Mouse (Mus musculus) small intestine, adult 2 months (tissue): ENCODE measurements around the gene Usp4. TPM values are rescaled to one million over a fixed set of nuclear protein-coding genes. Genes with fewer than 3 reads are reported as not detected.

Source experiments
- H3K27ac ChIP-seq: fragments of 200-500 bp; 2 replicates; pipeline ENCODE4 v1.5.1; 2012; ENCODE audit warnings: low read depth, low read length, control low read depth, inconsistent platforms; ENCODE audit not compliant: insufficient read depth
- H3K27me3 ChIP-seq: fragments of 200-500 bp; 2 replicates; pipeline ENCODE4 v1.6.1; 2012; ENCODE audit warnings: mild to moderate bottlenecking, moderate library complexity, low read length, inconsistent platforms; ENCODE audit not compliant: control insufficient read depth, insufficient read depth
- H3K36me3 ChIP-seq: fragments of 200-500 bp; 2 replicates; pipeline ENCODE4 v1.6.1; 2012; ENCODE audit warnings: mild to moderate bottlenecking, low read length, control low read depth, inconsistent platforms; ENCODE audit not compliant: control insufficient read depth, insufficient read depth
- H3K4me1 ChIP-seq: fragments of 200-500 bp; 2 replicates; pipeline ENCODE4 v1.6.1; 2012; ENCODE audit warnings: low read length, inconsistent platforms, mixed read lengths; ENCODE audit not compliant: control insufficient read depth, insufficient read depth, insufficient read length
- H3K4me3 ChIP-seq: fragments of 200-500 bp; 2 replicates; pipeline ENCODE4 v1.5.1; 2012; ENCODE audit warnings: low read depth, mild to moderate bottlenecking, control low read depth, inconsistent platforms, low read length, moderate library complexity
- CTCF ChIP-seq: fragments of 200-500 bp; IDR thresholded peaks from 2 replicates; pipeline ENCODE4 v1.5.1; 2012; ENCODE audit warnings: low read depth, mild to moderate bottlenecking, control low read depth, inconsistent platforms, low read length, moderate library complexity, mixed read lengths; ENCODE audit not compliant: insufficient replicate concordance, insufficient read length; ENCODE audit errors: extremely low read depth
- POLR2A ChIP-seq: fragments of 200-500 bp; IDR thresholded peaks from 2 replicates; pipeline ENCODE4 v1.6.1; 2012; ENCODE audit warnings: low read depth, mild to moderate bottlenecking, control low read depth, inconsistent platforms, low read length, moderate library complexity
- WGBS: fragments of 180-500 bp; shearing (Covaris S2); methylation state at CpG from one replicate; pipeline ENCODE4 v1.1.7; 2018; 5-methylcytosine and 5-hydroxymethylcytosine counted together
- polyA plus RNA-seq: library from polyadenylated mRNA; depleted of rRNA; stranded (reverse); fragments of >200 nt; gene quantifications from 2 replicates; pipeline ENCODE4 v1.2.3, GENCODE M21; 2012

Gene Usp4
- polyA plus RNA-seq, 1 experiment = 66.3 TPM

- TF ChIP-seq POLR2A = no peak
- no peak for TF ChIP-seq CTCF
- H3K36me3 ChIP-seq = peaks cover 3% of the 10 kb centered on the region
- H3K27ac ChIP-seq = peak overlapping the region; percentile 98
- H3K27me3 ChIP-seq = no peaks in the 10 kb centered on the region
- H3K4me1 ChIP-seq = peaks cover 30% of the 10 kb centered on the region; the same call in 1 of the 2 replicates
- no peak overlapping the region for H3K4me3 ChIP-seq
- WGBS = 3% methylated on average over 5 of the region's 5 CpGs
Measured at GRCm38 (mm10) chr9:108342301-108342831, 5.3 kb upstream of the Usp4 start.

GRCm38 (mm10) chr9:108343331-108343730 lies 4.3 kb upstream of the Usp4 start:
- no peak for TF ChIP-seq CTCF
- Histone ChIP-seq H3K4me3 (no peak overlapping the region), H3K36me3 (no peaks in the 10 kb centered on the region), H3K4me1 (peaks cover 27% of the 10 kb centered on the region; the same call in 1 of the 2 replicates), H3K27me3 (no peaks in the 10 kb centered on the region), H3K27ac (peak overlapping the region; percentile 98)
- 20% methylated on average over 3 of the region's 3 CpGs for WGBS

- Histone ChIP-seq H3K27ac (peak overlapping the region; percentile 98), H3K4me3 (no peak overlapping the region), H3K4me1 (peaks cover 24% of the 10 kb centered on the region; the same call in 1 of the 2 replicates), H3K27me3 (no peaks in the 10 kb centered on the region), H3K36me3 (no peaks in the 10 kb centered on the region)
- no peak for TF ChIP-seq CTCF
- TF ChIP-seq POLR2A = no peak
- WGBS = 94% methylated on average over 1 of the region's 1 CpGs
Measured at GRCm38 (mm10) chr9:108343835-108344234, 3.8 kb upstream of the Usp4 start.

GRCm38 (mm10) chr9:108344471-108344870 lies 3.2 kb upstream of the Usp4 start:
- Histone ChIP-seq H3K4me3 (no peak overlapping the region), H3K36me3 (no peaks in the 10 kb centered on the region), H3K4me1 (peaks cover 24% of the 10 kb centered on the region; the same call in 1 of the 2 replicates), H3K27ac (peak overlapping the region; percentile 17; the same call in 1 of the 2 replicates), H3K27me3 (no peaks in the 10 kb centered on the region)
- no peak for TF ChIP-seq POLR2A
- no peak for TF ChIP-seq CTCF
- 81% methylated on average over 4 of the region's 4 CpGs for WGBS

GRCm38 (mm10) chr9:108347024-108347423 lies 629 bp upstream of the Usp4 start:
- Histone ChIP-seq H3K36me3 (peaks cover 16% of the 10 kb centered on the region), H3K4me1 (peaks cover 17% of the 10 kb centered on the region; the same call in 1 of the 2 replicates), H3K27me3 (no peaks in the 10 kb centered on the region), H3K4me3 (peak overlapping the region; percentile 69), H3K27ac (peak overlapping the region; percentile 96)
- WGBS = 2% methylated on average over 11 of the region's 11 CpGs
- TF ChIP-seq POLR2A (no peak), CTCF (no peak)

GRCm38 (mm10) chr9:108348290-108348680 lies 632 bp downstream of the Usp4 start:
- under 1% methylated on average over 14 of the region's 14 CpGs for WGBS
- peaks cover 28% of the 10 kb centered on the region for H3K36me3 ChIP-seq
- no peaks in the 10 kb centered on the region for H3K27me3 ChIP-seq
- TF ChIP-seq POLR2A = no peak
- TF ChIP-seq CTCF = no peak
- H3K4me3 ChIP-seq = peak overlapping the region; percentile 69
- H3K4me1 ChIP-seq = peaks cover 8% of the 10 kb centered on the region; the same call in 1 of the 2 replicates
- H3K27ac ChIP-seq = peak overlapping the region; percentile 79; the same call in 1 of the 2 replicates

- 87% methylated on average over 4 of the region's 4 CpGs for WGBS
- Histone ChIP-seq H3K27me3 (no peaks in the 10 kb centered on the region), H3K36me3 (peaks cover 42% of the 10 kb centered on the region), H3K4me1 (peaks cover 5% of the 10 kb centered on the region; the same call in 1 of the 2 replicates), H3K27ac (no peak overlapping the region), H3K4me3 (no peak overlapping the region)
- no peak for TF ChIP-seq POLR2A
- no peak for TF ChIP-seq CTCF
Measured at GRCm38 (mm10) chr9:108349727-108350126, 2.1 kb downstream of the Usp4 start.

- Histone ChIP-seq H3K27ac (peak overlapping the region; percentile 31; the same call in 1 of the 2 replicates), H3K36me3 (peaks cover 76% of the 10 kb centered on the region)
- 33% methylated on average over 9 of the region's 9 CpGs for WGBS
Measured at GRCm38 (mm10) chr9:108378234-108378633, 30.6 kb downstream of the Usp4 start.

More at GRCm38 (mm10) chr9:108378234-108378633, 30.6 kb downstream of the Usp4 start:
- peaks cover 5% of the 10 kb centered on the region; the same call in 1 of the 2 replicates for H3K4me1 ChIP-seq
- no peak for TF ChIP-seq POLR2A
- no peak for TF ChIP-seq CTCF
- H3K4me3 ChIP-seq = no peak overlapping the region
- H3K27me3 ChIP-seq = no peaks in the 10 kb centered on the region
